Mouse (Mus musculus): Measurements from ENCODE around the gene Rce1. TPM values are rescaled to one million over a fixed set of nuclear protein-coding genes. Genes with fewer than 3 reads are reported as not detected.

The Rce1 gene
- total and polyA plus RNA-seq, 2 experiments from 2014 or later: 48.9 to 77.1 TPM

DNA sequence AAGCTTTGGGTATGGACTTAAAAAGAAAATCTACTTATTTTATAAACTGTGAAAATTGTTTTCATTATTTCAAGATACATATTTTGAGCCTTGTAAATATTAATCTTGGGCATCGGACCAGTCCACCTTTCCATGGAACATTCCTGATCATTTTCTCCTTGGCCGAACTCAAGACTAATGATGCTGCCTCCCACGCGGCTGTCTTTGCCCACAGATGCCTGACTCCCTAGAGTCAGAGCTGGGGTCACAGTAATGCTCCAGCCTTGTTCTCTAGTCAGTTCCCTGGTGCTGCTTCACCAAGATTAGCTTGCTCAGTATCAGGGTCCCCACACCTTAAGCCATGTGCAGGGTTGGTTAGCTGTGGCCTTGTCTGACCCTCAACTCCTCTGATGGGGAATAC, 19.8 kb downstream of the Rce1 start:
- no peak overlapping the region for H3K27ac ChIP-seq
- H3K27me3 ChIP-seq (ENCODE audit: insufficient read depth, low read length): no peaks in the 10 kb centered on the region
- no peaks in the 10 kb centered on the region for H3K9me3 ChIP-seq (ENCODE audit: low read length)
- ATAC-seq: no peak
- no peak for TF ChIP-seq CTCF (IDR thresholded peaks at IDR 0.05; ENCODE audit: low read depth)
- 88% methylated on average over 4 of the region's 4 CpGs for WGBS
- no peak overlapping the region for H3K4me2 ChIP-seq (ENCODE audit: low read depth, low read length)
- no peak for DNase-seq (ENCODE audit: low spot score)
- H3K9ac ChIP-seq (replicated peaks; ENCODE audit: low read length): no peak overlapping the region
- H3K36me3 ChIP-seq (ENCODE audit: insufficient read depth, low read length): no peaks in the 10 kb centered on the region
- H3K4me1 ChIP-seq (ENCODE audit: insufficient read depth, low read length): no peaks in the 10 kb centered on the region
- no peak overlapping the region for H3K4me3 ChIP-seq (ENCODE audit: low read length)

DNA sequence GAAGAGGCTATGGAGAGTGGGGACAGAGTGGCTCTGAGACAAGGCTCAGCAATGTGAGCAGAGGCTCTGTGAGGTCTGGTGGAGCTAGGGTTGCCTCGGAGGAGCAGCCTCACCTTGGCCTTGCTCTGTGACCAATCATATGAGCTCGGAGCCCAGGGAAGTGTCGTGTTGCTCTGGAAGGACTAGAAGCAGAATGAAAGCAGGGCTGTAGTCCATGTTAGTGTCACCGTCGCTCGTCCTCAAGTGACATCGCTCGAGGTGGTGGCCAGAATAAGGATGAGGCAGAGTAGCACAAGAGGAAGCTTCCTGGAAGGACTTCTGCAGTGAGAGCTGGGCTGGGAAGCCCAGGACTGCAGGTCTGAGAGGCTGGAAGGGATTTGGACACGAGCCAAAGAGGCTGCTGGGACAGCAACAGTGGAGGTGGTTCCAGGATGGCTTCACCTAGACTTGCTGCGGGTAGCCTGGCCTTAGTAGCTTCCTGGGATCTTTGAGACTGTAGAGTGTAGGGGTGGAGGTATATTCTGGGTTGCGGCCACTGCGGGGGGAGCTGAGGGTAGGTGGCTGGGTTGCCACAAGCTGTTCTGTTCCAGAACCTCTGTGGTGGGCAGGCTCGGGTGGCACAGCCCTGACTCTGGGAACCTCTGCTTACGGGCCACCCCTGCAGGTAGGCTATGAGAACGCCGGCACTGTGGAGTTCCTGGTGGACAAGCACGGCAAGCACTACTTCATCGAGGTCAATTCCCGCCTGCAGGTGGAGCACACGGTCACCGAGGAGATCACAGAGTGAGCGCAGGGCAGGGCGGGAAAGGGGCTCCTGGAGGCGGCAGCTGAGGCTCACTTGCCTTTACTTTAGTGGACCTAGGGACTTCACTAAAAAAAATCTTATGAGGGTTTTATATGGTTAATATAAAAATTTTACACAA, 21.4 kb downstream of the Rce1 start:
- Histone ChIP-seq H3K4me3 (ENCODE audit: low read length) (no peak overlapping the region), H3K27ac (no peak overlapping the region), H3K27me3 (ENCODE audit: insufficient read depth, low read length) (no peaks in the 10 kb centered on the region), H3K9me3 (ENCODE audit: low read length) (no peaks in the 10 kb centered on the region), H3K4me2 (ENCODE audit: low read depth, low read length) (no peak overlapping the region), H3K9ac (replicated peaks; ENCODE audit: low read length) (no peak overlapping the region), H3K36me3 (ENCODE audit: insufficient read depth, low read length) (no peaks in the 10 kb centered on the region), H3K4me1 (ENCODE audit: insufficient read depth, low read length) (no peaks in the 10 kb centered on the region)
- 40% methylated on average over 24 of the region's 24 CpGs for WGBS
- DNase-seq (ENCODE audit: low spot score): peak; percentile 52
- TF ChIP-seq CTCF (IDR thresholded peaks at IDR 0.05; ENCODE audit: low read depth): peak; percentile 66
- ATAC-seq: peak; percentile 70; the same call in 1 of the 2 replicates

DNA sequence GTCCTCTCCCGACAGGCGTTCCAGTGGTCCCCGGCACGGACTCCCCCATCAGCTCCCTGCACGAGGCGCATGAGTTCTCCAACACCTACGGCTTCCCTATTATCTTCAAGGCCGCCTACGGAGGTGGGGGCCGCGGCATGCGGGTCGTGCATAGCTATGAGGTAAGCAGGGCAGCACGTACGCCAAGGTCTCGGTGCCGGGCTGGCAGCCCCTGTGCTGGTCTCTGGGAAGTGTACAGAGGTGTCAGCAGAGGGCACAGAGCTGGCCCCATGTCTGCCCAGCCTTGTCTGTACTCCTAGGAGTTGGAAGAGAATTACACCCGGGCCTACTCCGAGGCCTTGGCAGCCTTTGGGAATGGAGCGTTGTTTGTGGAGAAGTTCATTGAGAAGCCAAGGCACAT, 23.0 kb downstream of the Rce1 start:
- Histone ChIP-seq H3K4me1 (ENCODE audit: insufficient read depth, low read length) (no peaks in the 10 kb centered on the region), H3K9me3 (ENCODE audit: low read length) (no peaks in the 10 kb centered on the region), H3K4me3 (ENCODE audit: low read length) (no peak overlapping the region), H3K9ac (replicated peaks; ENCODE audit: low read length) (no peak overlapping the region), H3K36me3 (ENCODE audit: insufficient read depth, low read length) (no peaks in the 10 kb centered on the region), H3K4me2 (ENCODE audit: low read depth, low read length) (no peak overlapping the region), H3K27ac (no peak overlapping the region), H3K27me3 (ENCODE audit: insufficient read depth, low read length) (no peaks in the 10 kb centered on the region)
- DNase-seq (ENCODE audit: low spot score) (no peak), ATAC-seq (no peak)
- TF ChIP-seq CTCF (IDR thresholded peaks at IDR 0.05; ENCODE audit: low read depth): no peak
- 90% methylated on average over 20 of the region's 20 CpGs for WGBS

DNA sequence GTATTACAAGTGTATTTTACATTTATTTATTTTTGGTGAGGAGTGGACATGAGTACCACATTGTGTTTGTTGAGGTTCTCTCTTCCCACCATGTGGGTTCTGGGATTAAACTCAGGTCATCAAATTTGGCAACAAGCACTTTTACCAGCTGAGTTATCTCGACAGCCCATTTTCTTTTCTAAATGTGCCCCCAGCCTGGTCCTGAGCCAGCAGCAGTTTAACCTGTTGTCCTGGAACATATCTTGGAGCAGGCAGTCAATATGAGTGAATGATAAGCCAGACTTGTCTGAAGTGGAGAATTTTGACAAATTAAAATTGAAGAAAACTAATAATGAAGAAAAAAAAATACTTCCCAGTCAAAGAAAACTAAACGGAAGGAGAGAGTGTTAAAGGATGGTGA, 29.4 kb downstream of the Rce1 start:
- WGBS: 73% methylated on average over 2 of the region's 2 CpGs
- TF ChIP-seq CTCF (IDR thresholded peaks at IDR 0.05; ENCODE audit: low read depth): no peak
- H3K4me1 ChIP-seq (ENCODE audit: insufficient read depth, low read length): 0 out of 2 replicates have a peak, but pooled peaks cover 3% of the 10 kb centered on the region
- ATAC-seq: no peak
- no peaks in the 10 kb centered on the region for H3K9me3 ChIP-seq (ENCODE audit: low read length)
- H3K9ac ChIP-seq (replicated peaks; ENCODE audit: low read length): no peak overlapping the region
- H3K27me3 ChIP-seq (ENCODE audit: insufficient read depth, low read length): no peaks in the 10 kb centered on the region
- no peak overlapping the region for H3K27ac ChIP-seq
- no peak for DNase-seq (ENCODE audit: low spot score)
- no peak overlapping the region for H3K4me3 ChIP-seq (ENCODE audit: low read length)
- no peaks in the 10 kb centered on the region for H3K36me3 ChIP-seq (ENCODE audit: insufficient read depth, low read length)
- H3K4me2 ChIP-seq (ENCODE audit: low read depth, low read length): no peak overlapping the region

DNA sequence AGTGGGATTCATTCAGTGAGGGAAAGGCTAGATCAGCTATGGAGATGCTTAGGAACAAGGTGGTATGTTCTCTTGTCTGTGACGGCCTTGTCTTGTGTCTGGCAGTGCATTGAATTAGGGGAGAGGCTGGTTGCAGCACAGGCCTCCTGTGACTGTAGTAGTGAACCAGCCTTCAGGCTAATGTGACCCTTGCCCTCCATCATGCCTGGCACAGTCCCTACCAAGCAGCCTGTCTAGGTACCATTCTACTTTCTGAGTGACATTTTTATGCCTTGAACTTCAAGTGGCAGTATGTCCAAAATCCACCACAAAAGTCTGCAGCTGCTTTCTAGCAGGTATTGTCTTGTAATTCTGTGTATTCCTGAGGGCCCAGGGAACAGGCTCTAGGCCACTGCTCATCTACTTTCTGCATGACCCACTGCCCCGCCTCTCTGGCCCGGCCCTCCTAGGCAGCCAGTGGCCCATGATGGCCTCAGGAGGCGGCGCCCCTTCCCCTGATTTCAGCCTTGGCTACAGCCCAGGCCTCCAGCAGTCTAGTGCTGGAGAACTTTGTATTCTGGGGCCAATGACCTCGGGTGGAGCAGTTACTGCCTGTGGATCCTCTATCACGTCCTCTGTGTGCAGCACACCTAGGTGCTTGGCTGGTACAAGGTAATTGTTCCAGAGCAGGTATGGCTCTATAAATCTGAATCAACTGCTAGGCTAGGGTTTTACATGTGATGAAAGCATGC, 31.5 kb downstream of the Rce1 start:
- 41% methylated on average over 7 of the region's 7 CpGs for WGBS
- TF ChIP-seq CTCF (IDR thresholded peaks at IDR 0.05; ENCODE audit: low read depth): no peak

DNA sequence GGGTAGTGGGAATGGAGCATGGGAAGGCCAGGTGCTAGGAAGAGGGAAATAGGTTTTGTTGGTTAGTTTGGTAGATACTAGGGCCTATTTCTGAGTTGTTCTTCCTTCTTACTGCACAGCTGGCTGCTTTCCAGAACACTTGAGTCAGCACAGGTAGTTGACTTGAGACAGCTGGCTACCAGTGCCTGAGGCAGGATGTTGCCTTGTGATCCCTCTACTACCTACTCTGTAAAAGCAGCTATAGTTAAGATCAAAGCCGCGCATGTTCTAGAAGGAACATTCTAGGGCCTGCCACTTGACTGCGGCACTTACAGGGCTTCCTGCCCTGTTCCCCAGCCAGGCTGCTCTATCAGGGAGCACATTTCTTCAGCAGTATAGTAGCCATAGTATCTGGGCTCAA, 35.4 kb downstream of the Rce1 start:
- H3K9ac ChIP-seq (replicated peaks; ENCODE audit: low read length): no peak overlapping the region
- no peak for DNase-seq (ENCODE audit: low spot score)
- H3K27ac ChIP-seq: no peak overlapping the region
- H3K9me3 ChIP-seq (ENCODE audit: low read length): no peaks in the 10 kb centered on the region
- ATAC-seq: no peak
- 0 out of 2 replicates have a peak, but pooled peaks cover 3% of the 10 kb centered on the region for H3K4me1 ChIP-seq (ENCODE audit: insufficient read depth, low read length)
- no peaks in the 10 kb centered on the region for H3K36me3 ChIP-seq (ENCODE audit: insufficient read depth, low read length)
- 92% methylated on average over 3 of the region's 3 CpGs for WGBS
- no peak overlapping the region for H3K4me3 ChIP-seq (ENCODE audit: low read length)
- TF ChIP-seq CTCF (IDR thresholded peaks at IDR 0.05; ENCODE audit: low read depth): no peak
- H3K4me2 ChIP-seq (ENCODE audit: low read depth, low read length): no peak overlapping the region
- no peaks in the 10 kb centered on the region for H3K27me3 ChIP-seq (ENCODE audit: insufficient read depth, low read length)

More for the DNA sequence above, 31.5 kb downstream of the Rce1 start:
- no peak overlapping the region for H3K9ac ChIP-seq (replicated peaks; ENCODE audit: low read length)
- no peaks in the 10 kb centered on the region for H3K9me3 ChIP-seq (ENCODE audit: low read length)
- H3K4me2 ChIP-seq (ENCODE audit: low read depth, low read length): no peak overlapping the region
- H3K36me3 ChIP-seq (ENCODE audit: insufficient read depth, low read length): no peaks in the 10 kb centered on the region
- no peak overlapping the region for H3K27ac ChIP-seq
- H3K27me3 ChIP-seq (ENCODE audit: insufficient read depth, low read length): no peaks in the 10 kb centered on the region
- H3K4me1 ChIP-seq (ENCODE audit: insufficient read depth, low read length): 0 out of 2 replicates have a peak, but pooled peaks cover 3% of the 10 kb centered on the region
- no peak overlapping the region for H3K4me3 ChIP-seq (ENCODE audit: low read length)
- DNase-seq (ENCODE audit: low spot score) (no peak), ATAC-seq (no peak)
